Mouse (Mus musculus) heart, embryonic 15.5 days (tissue): ENCODE measurements around the gene 2310034G01Rik. TPM values are rescaled to one million over a fixed set of nuclear protein-coding genes. Genes with fewer than 3 reads are reported as not detected.

Experiments
- ATAC-seq: fragments of 200-750 bp; cut with Nextera tagmentation; replicated peaks from 2 replicates; pipeline ENCODE4 v1.8.0; 2017; ENCODE audit warnings: low read depth, moderate TSS enrichment; ENCODE audit not compliant: insufficient number of reproducible peaks, insufficient read depth, low FRiP score
- H3K27ac ChIP-seq: fragments of 300-500 bp; sonication (generic); 2 replicates; pipeline ENCODE4 v1.5.1; 2015; ENCODE audit warnings: mild to moderate bottlenecking, inconsistent platforms
- H3K27me3 ChIP-seq: fragments of 300-500 bp; sonication (generic); 2 replicates; pipeline ENCODE4 v1.6.1; 2015; ENCODE audit warnings: inconsistent platforms
- H3K36me3 ChIP-seq: fragments of 300-500 bp; sonication (generic); 2 replicates; pipeline ENCODE4 v1.6.1; 2015; ENCODE audit warnings: mild to moderate bottlenecking, inconsistent platforms
- H3K4me1 ChIP-seq: fragments of 300-500 bp; sonication (generic); replicated peaks from 2 replicates; pipeline ENCODE4 v1.6.1; 2015; ENCODE audit warnings: inconsistent platforms
- H3K4me2 ChIP-seq: fragments of 300-500 bp; sonication (generic); 2 replicates; pipeline ENCODE4 v1.6.1; 2015; ENCODE audit warnings: inconsistent platforms, mild to moderate bottlenecking, moderate library complexity
- H3K4me3 ChIP-seq: fragments of 300-500 bp; sonication (generic); 2 replicates; pipeline ENCODE4 v1.5.1; 2015; ENCODE audit warnings: mild to moderate bottlenecking, inconsistent platforms
- H3K9ac ChIP-seq: fragments of 300-500 bp; sonication (generic); 2 replicates; pipeline ENCODE4 v1.6.1; 2015; ENCODE audit warnings: mild to moderate bottlenecking, inconsistent platforms
- H3K9me3 ChIP-seq: fragments of 300-500 bp; sonication (generic); replicated peaks from 2 replicates; pipeline ENCODE4 v1.6.1; 2016; ENCODE audit warnings: inconsistent platforms
- WGBS: fragments of 180-500 bp; shearing (Covaris S2); methylation state at CpG from one replicate; pipeline ENCODE4 v1.1.7; 2015; ENCODE audit warnings: mixed read lengths; 5-methylcytosine and 5-hydroxymethylcytosine counted together
- microRNA counts: library from miRNA; unstranded; fragments of <30 nt; microRNA quantifications from one replicate; lab custom pipeline; 2016
- microRNA-seq: library from miRNA; unstranded; fragments of <30 nt; microRNA quantifications from one replicate; pipeline ENCODE4, GENCODE M21; 2016
- polyA plus RNA-seq: library from polyadenylated mRNA; unstranded; fragments of >200 nt; fragmentation: Nextera tagmentation; extraction: Ambion mirVana; gene quantifications from 2 replicates; pipeline ENCODE4 v1.2.1, GENCODE M21; 2015

Gene 2310034G01Rik
- polyA plus RNA-seq, 1 experiment from 2014 or later, result 0.67 TPM

DNA sequence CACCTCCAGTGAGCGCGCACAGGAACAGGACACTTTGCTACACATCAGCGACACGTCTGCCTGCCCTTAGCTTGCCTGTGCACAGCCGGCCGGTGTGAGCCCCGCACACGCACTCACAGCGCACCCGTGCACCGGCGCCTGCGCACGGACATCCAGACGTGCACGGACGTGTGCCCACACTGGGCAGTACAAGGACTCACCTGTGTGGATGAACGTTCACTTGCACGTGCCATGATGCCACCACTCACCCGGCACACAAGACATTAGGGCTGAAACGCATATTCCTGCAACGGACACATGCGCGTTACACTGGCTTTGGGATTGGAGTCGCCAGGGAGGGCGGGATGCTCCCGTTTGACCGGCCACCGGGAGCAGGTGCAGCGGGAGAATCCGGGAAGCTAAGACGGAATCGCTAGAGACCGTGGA, 45.2 kb downstream of the 2310034G01Rik start:
- Histone ChIP-seq H3K4me2 (peak overlapping the region; percentile 99), H3K27me3 (peaks cover 17% of the 10 kb centered on the region), H3K9ac (peak overlapping the region; percentile 75), H3K9me3 (no peaks in the 10 kb centered on the region), H3K27ac (peak overlapping the region; percentile 93), H3K36me3 (peaks cover 17% of the 10 kb centered on the region; the same call in 1 of the 2 replicates), H3K4me1 (peaks cover 28% of the 10 kb centered on the region), H3K4me3 (peak overlapping the region; percentile 86)
- ATAC-seq, result peak; percentile 27; the same call in 1 of the 2 replicates
- under 1% methylated on average over 34 of the region's 34 CpGs for WGBS

- peak within 1 kb of the TSS; percentile 99 for H3K4me2 ChIP-seq
- WGBS, result under 1% methylated on average over 39 of the region's 39 CpGs
- peak; percentile 88 for ATAC-seq
These were observed 45.8 kb downstream of the 2310034G01Rik start, which contains the start of gene Nfkb2 for GRCm38 (mm10) chr19:46304216-46304841. Gene Nfkb2, plus strand, starts transcription at chr19:46304320.

DNA sequence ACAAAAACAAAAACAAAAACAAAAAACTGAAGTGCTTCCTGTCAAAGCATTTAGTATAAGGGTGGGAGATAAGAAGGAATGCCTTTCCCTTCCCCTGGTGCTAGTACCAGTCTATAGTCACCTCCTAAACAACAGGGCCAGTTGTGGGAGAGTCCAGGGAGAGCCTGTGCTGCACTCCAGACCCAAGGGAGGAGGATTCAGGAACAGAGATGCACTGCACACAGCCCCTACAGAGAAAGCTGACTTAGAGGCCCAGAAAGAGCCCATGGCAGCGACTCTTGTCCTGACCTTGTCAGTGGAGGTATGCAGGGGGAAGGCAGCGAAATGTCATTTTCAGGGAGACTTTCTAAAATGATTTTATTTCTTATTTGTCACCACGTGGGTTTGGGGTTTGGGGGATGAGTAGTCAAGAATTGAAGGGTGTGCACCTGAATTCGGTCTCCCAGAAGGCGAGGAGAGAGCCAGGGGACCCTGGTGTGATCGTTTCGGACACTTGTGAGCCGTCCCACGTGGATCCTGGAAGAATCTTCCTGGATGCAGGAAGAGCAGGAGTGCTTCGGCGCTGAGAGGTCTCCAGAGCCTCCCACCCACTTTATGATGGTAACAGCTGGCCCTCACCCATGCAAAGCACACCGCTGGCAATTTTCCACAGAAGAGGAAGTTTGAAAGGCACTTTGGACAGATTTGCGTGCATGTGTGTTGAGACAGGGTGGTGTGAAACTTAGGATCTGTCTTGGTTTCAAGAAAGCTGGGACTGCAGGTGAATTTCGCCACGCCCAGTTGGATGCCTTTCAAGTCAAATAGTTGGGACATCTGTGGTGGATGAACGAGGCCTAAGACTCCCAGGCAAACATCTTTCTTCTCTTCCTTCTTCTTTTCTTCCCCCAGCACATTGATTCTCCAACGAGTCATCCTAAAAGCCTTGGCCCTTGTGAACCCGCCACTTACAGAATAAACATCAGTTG, 46.6 kb downstream of the 2310034G01Rik start:
- 51% methylated on average over 18 of the region's 18 CpGs for WGBS
- peak overlapping the region; percentile 99 for H3K4me2 ChIP-seq
- H3K27ac ChIP-seq, result peak overlapping the region; percentile 93
- H3K36me3 ChIP-seq, result peaks cover 13% of the 10 kb centered on the region; the same call in 1 of the 2 replicates
- peaks cover 19% of the 10 kb centered on the region for H3K4me1 ChIP-seq
- H3K9me3 ChIP-seq, result no peaks in the 10 kb centered on the region
- H3K9ac ChIP-seq, result peak overlapping the region; percentile 75
- peak overlapping the region; percentile 86 for H3K4me3 ChIP-seq
- no peak for ATAC-seq
- H3K27me3 ChIP-seq, result peaks cover 13% of the 10 kb centered on the region; the same call in 1 of the 2 replicates

More at GRCm38 (mm10) chr19:46304216-46304841, 45.8 kb downstream of the 2310034G01Rik start, which contains the start of gene Nfkb2:
- Histone ChIP-seq H3K4me3 (peak within 1 kb of the TSS; percentile 86), H3K36me3 (peaks cover 13% of the 10 kb centered on the region; the same call in 1 of the 2 replicates), H3K27me3 (peaks cover 13% of the 10 kb centered on the region; the same call in 1 of the 2 replicates), H3K9me3 (no peaks in the 10 kb centered on the region), H3K9ac (peak within 1 kb of the TSS; percentile 75), H3K4me1 (peaks cover 27% of the 10 kb centered on the region), H3K27ac (peak within 1 kb of the TSS; percentile 93)

DNA sequence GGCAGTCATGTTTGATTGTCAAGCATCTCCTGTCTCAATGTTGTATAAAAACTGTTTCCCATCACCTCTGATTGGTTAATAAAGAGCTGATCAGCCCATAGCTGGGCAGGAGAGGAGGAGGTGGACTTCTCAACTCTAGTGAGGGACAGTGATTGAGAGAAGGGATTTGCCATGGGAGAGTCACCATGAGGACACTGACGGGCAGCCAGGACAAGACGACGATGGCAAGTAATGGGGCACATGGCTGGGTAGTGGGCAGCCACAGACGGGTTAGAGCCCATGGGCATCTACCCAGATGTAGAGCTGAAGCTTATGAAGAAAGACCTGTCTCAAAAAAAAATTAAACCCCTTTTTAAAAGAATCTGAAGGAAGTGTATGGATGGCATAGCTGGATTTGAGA, 47.6 kb downstream of the 2310034G01Rik start:
- Histone ChIP-seq H3K36me3 (peaks cover 6% of the 10 kb centered on the region; the same call in 1 of the 2 replicates), H3K9me3 (no peaks in the 10 kb centered on the region), H3K4me1 (peaks cover 18% of the 10 kb centered on the region), H3K27ac (no peak overlapping the region), H3K4me2 (no peak overlapping the region), H3K27me3 (peaks cover 7% of the 10 kb centered on the region; the same call in 1 of the 2 replicates), H3K4me3 (no peak overlapping the region), H3K9ac (no peak overlapping the region)
- ATAC-seq, result no peak
- WGBS, result 88% methylated on average over 4 of the region's 4 CpGs

GRCm38 (mm10) chr19:46300294-46301045, 49.6 kb downstream of the 2310034G01Rik start:
- WGBS, result 45% methylated on average over 8 of the region's 8 CpGs
- H3K9me3 ChIP-seq, result no peaks in the 10 kb centered on the region
- ATAC-seq, result no peak

More at GRCm38 (mm10) chr19:46300294-46301045, 49.6 kb downstream of the 2310034G01Rik start:
- Histone ChIP-seq H3K9ac (no peak overlapping the region), H3K36me3 (no peaks in the 10 kb centered on the region), H3K4me3 (no peak overlapping the region), H3K4me2 (no peak overlapping the region), H3K4me1 (peaks cover 12% of the 10 kb centered on the region; the same call in 1 of the 2 replicates), H3K27me3 (no peaks in the 10 kb centered on the region), H3K27ac (no peak overlapping the region)

MicroRNAs within 50 kb of the gene (microRNA counts, 519-probe panel; counts per million panel counts)
- 2,547 counts per million, percentile 54 among the panel's probes with 10 or more counts for microRNA mmu-miR-146b (lab: Ali Mortazavi, UCI)

Small RNAs within 50 kb of the gene (microRNA-seq; reads per million reads assigned to microRNA genes)
- not detected for gene Mir146b

Other genes with a start within 250 kb of the 2310034G01Rik start
- gene Elovl3, start 218.4 kb downstream of the 2310034G01Rik start, polyA plus RNA-seq, result not detected in 2 replicates
- 0.39 and 0.48 TPM in 2 replicates for gene Pitx3, start 202.0 kb downstream of the 2310034G01Rik start, polyA plus RNA-seq
- gene Gbf1, start 197.8 kb downstream of the 2310034G01Rik start, polyA plus RNA-seq, result 41.2 and 48.2 TPM in 2 replicates
- gene Nfkb2, start 46.0 kb downstream of the 2310034G01Rik start, polyA plus RNA-seq, result 7.7 and 13.5 TPM in 2 replicates
- 4.5 and 6.8 TPM in 2 replicates for gene Psd, start 23.1 kb downstream of the 2310034G01Rik start, polyA plus RNA-seq
- 10.5 and 11.4 TPM in 2 replicates for gene Fbxl15, start 22.1 kb downstream of the 2310034G01Rik start, polyA plus RNA-seq
- 118 and 139 TPM in 2 replicates for gene Cuedc2, start 11.6 kb downstream of the 2310034G01Rik start, polyA plus RNA-seq
- gene Mfsd13a, start 9.2 kb downstream of the 2310034G01Rik start, polyA plus RNA-seq, result 4.1 and 7.5 TPM in 2 replicates
- 103 and 122 TPM in 2 replicates for gene Actr1a, start 45.4 kb upstream of the 2310034G01Rik start, polyA plus RNA-seq
- gene Sufu, start 46.6 kb upstream of the 2310034G01Rik start, polyA plus RNA-seq, result 15.2 and 20.6 TPM in 2 replicates
- 15.9 and 19.2 TPM in 2 replicates for gene Trim8, start 151.4 kb upstream of the 2310034G01Rik start, polyA plus RNA-seq
- 86.9 and 91.8 TPM in 2 replicates for gene Arl3, start 222.9 kb upstream of the 2310034G01Rik start, polyA plus RNA-seq
- 8.8 and 10.9 TPM in 2 replicates for gene Sfxn2, start 223.1 kb upstream of the 2310034G01Rik start, polyA plus RNA-seq
- 51.6 and 58.6 TPM in 2 replicates for gene Wbp1l, start 248.8 kb upstream of the 2310034G01Rik start, polyA plus RNA-seq